Mouse (Mus musculus): ENCODE results near the gene Selenon. TPM values are rescaled to one million over a fixed set of nuclear protein-coding genes. Genes with fewer than 3 reads are reported as not detected.
A peak's percentile ranks its signal among the peaks of the same experiment; 100 is the strongest.

Selenon gene
- polyA plus RNA-seq, 1 experiment = not detected

DNA sequence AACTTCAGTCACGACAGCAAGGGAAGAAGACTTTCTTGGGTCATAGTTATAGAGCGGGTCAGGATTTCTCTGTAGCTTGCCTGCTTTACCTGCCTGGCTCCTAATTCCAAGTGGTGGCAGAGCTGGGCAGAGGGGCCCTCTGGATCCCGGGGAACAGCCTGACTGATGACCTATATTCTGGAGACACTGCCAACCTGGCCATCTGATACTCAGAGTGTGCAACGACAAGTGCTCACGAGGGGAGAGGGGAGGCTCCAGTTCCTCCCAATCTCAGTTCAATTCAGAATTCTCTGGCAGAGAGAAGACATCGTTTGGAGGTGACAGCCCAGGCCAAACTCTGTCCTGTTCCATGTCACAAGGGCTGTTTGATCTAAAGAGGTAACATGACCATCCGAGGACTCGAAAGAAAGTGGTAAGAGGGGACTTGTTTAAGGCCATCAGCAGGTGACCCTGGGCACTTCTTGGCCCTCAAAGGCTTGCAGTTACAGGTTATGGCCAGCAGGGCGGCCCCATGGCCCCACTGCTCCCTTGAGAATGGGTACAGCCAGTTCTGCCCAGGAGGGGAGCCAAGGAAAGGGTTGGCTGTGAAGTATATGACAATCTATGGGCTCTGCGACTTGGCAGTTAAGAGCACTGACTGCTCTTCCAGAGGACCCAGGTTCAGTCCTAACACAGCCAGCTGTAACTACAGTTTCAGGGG lies 38.4 kb upstream of the Selenon start:
- peak; percentile 52; the same call in 1 of the 2 replicates for TF ChIP-seq CTCF (IDR thresholded peaks at IDR 0.05; ENCODE audit: insufficient read depth, low read depth, low read length)
- no peak for TF ChIP-seq POLR2A (IDR thresholded peaks at IDR 0.05; ENCODE audit: insufficient read depth, low read depth, low read length)
- 88% methylated on average over 10 of the region's 10 CpGs for WGBS
- Histone ChIP-seq H3K27ac (ENCODE audit: insufficient read depth, low read depth, low read length) (no peak overlapping the region), H3K4me3 (ENCODE audit: insufficient read depth, low read depth, low read length) (no peak overlapping the region), H3K4me1 (ENCODE audit: control insufficient read depth, insufficient read depth, low read length) (peaks cover 31% of the 10 kb centered on the region)

DNA sequence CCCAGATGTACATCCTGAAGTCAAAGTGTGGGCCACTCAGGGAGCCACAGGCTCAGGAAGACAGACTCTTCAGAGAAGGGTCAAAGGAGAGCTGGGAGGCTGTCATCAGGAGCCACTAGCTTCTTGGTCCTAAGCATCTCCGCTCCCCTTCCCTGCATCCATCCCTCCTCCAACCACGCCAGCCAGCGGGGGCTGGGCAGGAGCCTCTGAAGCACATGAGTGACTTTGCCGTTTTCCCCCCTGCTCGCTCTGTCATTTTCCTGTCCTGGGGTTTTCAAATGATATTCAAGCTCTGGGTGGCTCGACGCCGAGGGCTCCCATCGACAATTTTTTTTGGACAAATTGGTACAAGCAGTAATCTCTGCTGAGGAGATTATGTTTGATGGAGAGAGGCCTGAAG lies 37.8 kb upstream of the Selenon start:
- H3K27ac ChIP-seq (ENCODE audit: insufficient read depth, low read depth, low read length) = no peak overlapping the region
- WGBS = 93% methylated on average over 9 of the region's 9 CpGs
- TF ChIP-seq POLR2A (IDR thresholded peaks at IDR 0.05; ENCODE audit: insufficient read depth, low read depth, low read length) (no peak), CTCF (IDR thresholded peaks at IDR 0.05; ENCODE audit: insufficient read depth, low read depth, low read length) (no peak)
- H3K4me3 ChIP-seq (ENCODE audit: insufficient read depth, low read depth, low read length) = no peak overlapping the region
- H3K4me1 ChIP-seq (ENCODE audit: control insufficient read depth, insufficient read depth, low read length) = peaks cover 31% of the 10 kb centered on the region

DNA sequence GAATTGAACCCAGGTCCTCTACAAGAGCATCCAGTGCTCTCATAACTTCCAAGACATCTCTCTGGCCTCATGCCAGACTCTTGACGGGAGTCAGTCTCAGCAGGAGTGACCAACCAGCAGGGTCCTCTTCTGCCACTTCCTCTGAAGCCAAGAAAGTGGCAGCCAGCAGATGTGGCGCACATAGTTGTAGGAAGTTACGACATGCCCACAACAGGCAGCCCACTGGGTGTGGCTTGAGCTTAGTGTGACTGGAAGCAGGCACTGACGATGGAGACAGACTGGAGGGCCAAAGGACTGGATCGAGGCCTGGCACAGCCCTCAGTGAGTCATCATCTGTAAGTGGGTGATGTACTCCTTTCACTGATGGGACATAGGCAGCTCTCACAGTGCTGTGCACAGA lies 37.0 kb upstream of the Selenon start:
- H3K27ac ChIP-seq (ENCODE audit: insufficient read depth, low read depth, low read length) = no peak overlapping the region
- TF ChIP-seq POLR2A (IDR thresholded peaks at IDR 0.05; ENCODE audit: insufficient read depth, low read depth, low read length) (no peak), CTCF (IDR thresholded peaks at IDR 0.05; ENCODE audit: insufficient read depth, low read depth, low read length) (no peak)
- 84% methylated on average over 5 of the region's 5 CpGs for WGBS
- no peak overlapping the region for H3K4me3 ChIP-seq (ENCODE audit: insufficient read depth, low read depth, low read length)
- H3K4me1 ChIP-seq (ENCODE audit: control insufficient read depth, insufficient read depth, low read length) = peaks cover 31% of the 10 kb centered on the region

DNA sequence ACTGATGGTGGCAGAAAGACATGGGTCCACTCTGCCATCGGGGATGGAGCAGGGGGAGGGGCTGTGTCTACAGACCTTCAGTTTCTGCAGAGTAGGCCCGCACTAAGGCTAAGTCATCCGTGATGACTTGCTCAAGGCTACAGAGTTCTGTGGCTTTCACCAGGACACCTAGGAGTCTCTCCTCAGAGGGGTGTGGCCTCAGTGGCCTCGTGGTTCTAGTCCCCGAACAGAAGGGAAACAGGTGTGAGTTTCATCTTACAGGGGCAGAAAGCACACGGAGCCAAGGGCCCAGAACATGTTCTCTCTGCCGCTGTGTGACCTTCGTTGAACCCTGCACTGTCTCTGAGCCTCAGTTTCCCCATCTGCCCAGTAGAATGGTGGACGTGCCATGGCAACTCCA lies 36.3 kb upstream of the Selenon start:
- TF ChIP-seq CTCF (IDR thresholded peaks at IDR 0.05; ENCODE audit: insufficient read depth, low read depth, low read length) (no peak), POLR2A (IDR thresholded peaks at IDR 0.05; ENCODE audit: insufficient read depth, low read depth, low read length) (no peak)
- Histone ChIP-seq H3K27ac (ENCODE audit: insufficient read depth, low read depth, low read length) (no peak overlapping the region), H3K4me3 (ENCODE audit: insufficient read depth, low read depth, low read length) (no peak overlapping the region), H3K4me1 (ENCODE audit: control insufficient read depth, insufficient read depth, low read length) (peaks cover 31% of the 10 kb centered on the region)
- 90% methylated on average over 9 of the region's 9 CpGs for WGBS

DNA sequence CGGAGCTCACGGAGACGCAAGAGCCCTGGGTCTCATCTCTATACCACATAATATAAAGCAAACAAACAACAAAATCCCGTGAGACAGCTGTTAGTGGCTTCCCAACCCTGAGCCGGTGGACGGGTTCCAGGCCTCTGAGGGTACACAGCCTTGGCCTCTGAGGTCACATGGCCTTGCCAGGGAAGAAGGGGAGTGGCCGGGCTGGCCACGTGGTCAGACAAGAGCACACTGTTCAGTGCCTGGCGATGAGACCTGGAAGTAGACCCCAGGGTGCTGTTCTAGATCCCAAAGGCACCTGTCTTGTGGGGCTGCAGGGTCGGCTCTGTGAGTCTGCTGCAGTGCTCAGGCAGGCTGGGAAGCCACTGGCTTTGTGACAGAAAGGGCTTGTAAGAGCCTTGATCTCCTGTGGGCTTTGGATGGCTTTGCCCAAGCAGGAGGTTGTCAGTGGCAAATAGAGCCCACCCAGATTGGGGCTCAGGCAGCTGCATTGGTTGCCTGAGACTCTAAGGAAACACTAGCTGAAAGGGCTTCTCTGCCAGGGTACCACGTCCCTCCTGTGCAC lies 35.8 kb upstream of the Selenon start:
- TF ChIP-seq CTCF (IDR thresholded peaks at IDR 0.05; ENCODE audit: insufficient read depth, low read depth, low read length) (no peak), POLR2A (IDR thresholded peaks at IDR 0.05; ENCODE audit: insufficient read depth, low read depth, low read length) (no peak)
- Histone ChIP-seq H3K4me3 (ENCODE audit: insufficient read depth, low read depth, low read length) (no peak overlapping the region), H3K4me1 (ENCODE audit: control insufficient read depth, insufficient read depth, low read length) (peaks cover 26% of the 10 kb centered on the region), H3K27ac (ENCODE audit: insufficient read depth, low read depth, low read length) (no peak overlapping the region)
- WGBS = 75% methylated on average over 11 of the region's 11 CpGs

DNA sequence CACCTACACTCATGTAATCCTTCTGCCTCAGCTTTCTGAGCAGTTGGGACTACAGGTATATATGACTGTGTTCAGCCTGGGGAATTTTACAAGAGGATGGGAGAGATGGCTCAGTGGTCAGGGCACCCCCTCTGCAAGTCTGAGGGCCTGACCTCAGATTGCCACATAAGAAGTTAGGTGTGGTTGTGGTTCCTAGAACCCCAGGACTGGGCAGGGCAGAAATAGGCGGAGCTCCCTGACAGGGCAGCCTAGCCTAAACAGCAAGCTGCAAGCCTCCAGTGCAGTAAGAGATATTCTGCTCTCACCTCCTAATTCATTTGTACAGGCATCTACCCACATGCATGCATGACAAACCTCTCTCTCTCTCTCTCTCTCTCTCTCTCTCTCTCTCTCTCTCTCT lies 34.7 kb upstream of the Selenon start:
- Histone ChIP-seq H3K27ac (ENCODE audit: insufficient read depth, low read depth, low read length) (no peak overlapping the region), H3K4me3 (ENCODE audit: insufficient read depth, low read depth, low read length) (no peak overlapping the region), H3K4me1 (ENCODE audit: control insufficient read depth, insufficient read depth, low read length) (peaks cover 23% of the 10 kb centered on the region)
- no peak for TF ChIP-seq CTCF (IDR thresholded peaks at IDR 0.05; ENCODE audit: insufficient read depth, low read depth, low read length)
- no peak for TF ChIP-seq POLR2A (IDR thresholded peaks at IDR 0.05; ENCODE audit: insufficient read depth, low read depth, low read length)
- 100% methylated on average over 1 of the region's 1 CpGs for WGBS

DNA sequence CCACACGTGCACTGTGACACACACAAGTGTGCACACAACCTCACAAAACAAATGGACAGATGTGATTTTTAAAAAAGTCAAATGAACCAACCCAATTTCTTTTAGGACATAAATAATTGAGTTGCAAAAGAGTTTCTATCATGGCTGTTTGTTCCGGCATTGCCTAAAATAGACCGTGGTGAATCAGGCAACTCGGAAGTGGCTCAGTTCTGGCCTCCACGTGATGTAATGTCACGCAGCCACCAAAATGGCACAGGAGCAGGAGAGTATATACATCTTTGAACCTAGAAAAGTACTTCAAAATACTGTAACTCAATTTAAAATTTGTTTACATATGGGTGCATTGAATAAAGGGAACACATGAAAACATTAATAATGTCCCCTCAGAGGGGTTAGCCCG lies 34.2 kb upstream of the Selenon start:
- peaks cover 23% of the 10 kb centered on the region for H3K4me1 ChIP-seq (ENCODE audit: control insufficient read depth, insufficient read depth, low read length)
- H3K4me3 ChIP-seq (ENCODE audit: insufficient read depth, low read depth, low read length) = no peak overlapping the region
- WGBS = 62% methylated on average over 7 of the region's 7 CpGs
- H3K27ac ChIP-seq (ENCODE audit: insufficient read depth, low read depth, low read length) = no peak overlapping the region
- no peak for TF ChIP-seq CTCF (IDR thresholded peaks at IDR 0.05; ENCODE audit: insufficient read depth, low read depth, low read length)
- no peak for TF ChIP-seq POLR2A (IDR thresholded peaks at IDR 0.05; ENCODE audit: insufficient read depth, low read depth, low read length)

DNA sequence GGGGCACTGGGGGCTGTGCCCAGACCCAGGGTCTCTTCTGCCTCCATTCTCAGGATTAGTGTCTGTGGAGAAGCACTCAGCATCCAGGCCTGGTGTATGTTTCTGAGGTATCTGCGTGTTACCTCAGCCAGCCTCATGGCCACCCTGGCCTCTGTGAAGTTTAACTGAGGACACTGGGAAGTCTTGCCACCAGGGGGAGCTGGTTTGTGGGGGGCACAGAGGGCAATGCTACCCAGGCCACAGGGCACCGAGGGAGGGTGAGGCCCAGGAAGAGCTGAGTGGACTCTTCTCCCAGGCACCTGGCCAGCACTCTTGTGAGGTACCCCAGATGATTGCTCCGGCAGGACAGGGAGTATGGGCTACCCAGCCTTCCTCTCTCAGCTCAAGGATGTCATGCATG lies 31.5 kb upstream of the Selenon start:
- no peak overlapping the region for H3K4me3 ChIP-seq (ENCODE audit: insufficient read depth, low read depth, low read length)
- no peak overlapping the region for H3K27ac ChIP-seq (ENCODE audit: insufficient read depth, low read depth, low read length)
- 75% methylated on average over 3 of the region's 3 CpGs for WGBS
- no peak for TF ChIP-seq POLR2A (IDR thresholded peaks at IDR 0.05; ENCODE audit: insufficient read depth, low read depth, low read length)
- peak; percentile 43; the same call in 1 of the 2 replicates for TF ChIP-seq CTCF (IDR thresholded peaks at IDR 0.05; ENCODE audit: insufficient read depth, low read depth, low read length)
- peaks cover 49% of the 10 kb centered on the region for H3K4me1 ChIP-seq (ENCODE audit: control insufficient read depth, insufficient read depth, low read length)

- no peak overlapping the region for H3K4me3 ChIP-seq (ENCODE audit: insufficient read depth, low read depth, low read length)
- no peak overlapping the region for H3K27ac ChIP-seq (ENCODE audit: insufficient read depth, low read depth, low read length)
- TF ChIP-seq POLR2A (IDR thresholded peaks at IDR 0.05; ENCODE audit: insufficient read depth, low read depth, low read length) = no peak
- TF ChIP-seq CTCF (IDR thresholded peaks at IDR 0.05; ENCODE audit: insufficient read depth, low read depth, low read length) = no peak
- 73% methylated on average over 8 of the region's 8 CpGs for WGBS
- peaks cover 44% of the 10 kb centered on the region for H3K4me1 ChIP-seq (ENCODE audit: control insufficient read depth, insufficient read depth, low read length)
These were observed 29.4 kb upstream of the Selenon start for GRCm38 (mm10) chr4:134581365-134581764.

Measured in olfactory bulb, adult 2 months (tissue).